Mouse (Mus musculus) cerebellum, adult 9-11 months (tissue): ENCODE data around the gene Eif3g.

Source experiments
- DNase-seq: peaks from one replicate; pipeline ENCODE4 v3.0.0; 2022

Eif3g gene

DNA sequence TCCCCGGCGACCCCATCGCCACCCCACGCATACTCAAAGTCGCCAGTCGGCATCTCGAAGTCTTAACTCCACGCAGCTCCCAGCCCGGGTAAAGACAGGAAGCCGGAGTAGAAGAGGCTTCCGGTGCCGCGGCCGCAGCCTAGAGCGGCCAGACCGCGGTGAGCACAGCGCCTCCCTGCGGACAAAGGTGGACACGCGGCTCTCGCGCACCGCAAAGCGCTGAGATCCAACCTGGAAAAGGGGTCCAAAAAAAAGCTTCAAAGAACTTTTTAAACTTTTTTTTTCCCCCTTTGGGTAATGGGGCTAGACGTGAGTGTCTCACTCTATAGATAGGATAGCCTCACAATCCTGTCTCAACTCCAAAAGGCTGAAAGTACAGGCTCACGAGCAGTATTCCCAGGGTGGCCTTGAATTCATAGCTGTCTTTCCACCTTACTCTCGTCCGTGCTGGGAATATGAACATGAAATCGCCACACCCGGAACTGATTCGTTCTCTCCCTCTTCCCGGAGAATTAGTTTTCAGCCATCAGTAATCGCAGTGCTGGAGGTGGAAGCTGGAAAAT, at the start of gene Eif3g:
Eif3g (minus strand) TSS at position 113 of the 563 bp plus-strand sequence.
- DNase-seq: peak; percentile 82

DNA sequence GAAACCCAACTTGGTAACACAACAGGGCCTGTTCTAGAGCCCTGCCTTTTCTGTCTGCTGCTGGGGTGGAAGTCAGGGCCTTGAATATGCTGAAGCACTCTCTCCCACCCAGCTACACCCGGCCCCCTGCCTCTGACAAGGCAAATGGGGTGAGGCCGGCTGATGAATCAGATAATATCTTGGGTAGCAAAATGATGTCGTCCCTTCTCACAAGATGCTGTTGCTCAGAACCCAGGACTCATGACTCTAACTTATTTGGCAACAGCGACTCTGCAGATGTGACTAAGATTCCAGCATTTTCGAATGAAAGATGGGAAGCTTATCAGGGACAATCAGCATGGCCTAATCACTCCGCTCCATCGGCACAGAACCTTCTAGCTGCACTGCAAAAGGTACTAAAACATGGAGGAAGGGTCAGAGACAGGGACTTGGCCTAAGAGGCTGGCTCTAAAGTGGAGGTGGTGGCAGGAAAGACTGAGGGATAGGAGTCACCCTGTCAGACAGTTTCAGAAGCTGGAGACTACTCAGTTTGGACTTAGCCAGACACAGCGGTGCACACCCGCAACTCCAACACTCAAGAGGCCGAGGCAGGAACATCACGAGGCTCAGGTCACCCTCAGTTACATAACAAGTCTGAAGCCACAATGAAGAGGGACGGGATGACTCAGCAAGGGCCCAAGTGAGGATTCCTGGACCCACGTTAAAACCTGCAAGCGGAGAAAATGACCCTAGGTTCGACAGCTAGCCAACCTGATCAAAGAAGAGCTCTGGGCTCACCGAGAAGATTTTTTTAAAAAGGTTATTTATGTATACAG, 47.9 kb upstream of the Eif3g start:
- no peak for DNase-seq

DNA sequence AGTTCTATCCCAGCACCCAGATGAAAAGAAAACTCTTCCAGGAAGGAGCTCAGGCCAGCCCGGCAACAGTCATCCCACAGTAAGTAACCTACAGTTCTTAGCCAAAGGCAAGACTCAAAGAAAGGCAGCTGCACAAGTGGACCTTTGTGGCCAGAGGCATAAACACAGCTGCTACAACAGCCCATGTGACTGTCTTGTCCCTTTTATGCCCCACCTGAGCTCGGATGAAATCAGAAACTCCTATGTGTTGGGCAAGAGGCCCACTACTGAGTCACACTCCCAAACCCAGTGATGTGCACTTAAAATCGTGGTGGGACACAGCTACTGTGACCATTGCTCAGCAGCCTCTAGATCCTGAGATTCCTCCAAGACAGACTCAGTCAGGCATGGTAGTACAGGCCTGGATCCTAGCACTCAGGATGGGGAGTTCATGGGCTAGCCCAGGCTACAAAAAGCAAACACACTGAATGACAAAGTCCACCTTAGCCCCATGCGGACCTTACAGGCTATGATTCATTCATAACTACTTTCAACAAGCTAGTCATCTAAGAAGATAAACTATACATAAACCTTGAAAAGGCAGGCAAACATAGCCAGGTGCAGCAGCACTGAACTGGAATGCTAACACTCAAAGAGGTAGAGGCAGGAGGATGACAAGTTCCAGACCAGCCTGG, 46.4 kb upstream of the Eif3g start:
- DNase-seq: no peak

DNA sequence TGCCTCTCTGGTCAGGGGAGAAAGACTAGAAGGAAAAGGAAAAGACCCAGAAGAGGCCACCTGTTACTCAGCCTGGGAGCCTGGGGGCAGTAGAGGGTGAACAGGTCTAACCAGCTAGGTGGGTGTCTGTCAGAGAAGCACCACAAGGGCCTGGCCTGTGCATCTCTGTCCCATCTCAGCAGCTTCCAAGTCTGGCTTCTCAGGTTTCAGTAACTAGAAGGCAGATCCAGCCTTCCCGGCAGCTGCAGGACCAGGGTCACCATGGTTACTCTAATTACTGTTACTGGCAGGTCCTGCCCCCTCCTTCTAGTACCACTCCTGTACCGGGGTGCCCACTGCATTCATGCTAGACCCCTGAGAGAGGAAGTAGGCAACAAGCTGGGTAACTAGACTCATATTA, 45.5 kb upstream of the Eif3g start:
- DNase-seq: no peak

DNA sequence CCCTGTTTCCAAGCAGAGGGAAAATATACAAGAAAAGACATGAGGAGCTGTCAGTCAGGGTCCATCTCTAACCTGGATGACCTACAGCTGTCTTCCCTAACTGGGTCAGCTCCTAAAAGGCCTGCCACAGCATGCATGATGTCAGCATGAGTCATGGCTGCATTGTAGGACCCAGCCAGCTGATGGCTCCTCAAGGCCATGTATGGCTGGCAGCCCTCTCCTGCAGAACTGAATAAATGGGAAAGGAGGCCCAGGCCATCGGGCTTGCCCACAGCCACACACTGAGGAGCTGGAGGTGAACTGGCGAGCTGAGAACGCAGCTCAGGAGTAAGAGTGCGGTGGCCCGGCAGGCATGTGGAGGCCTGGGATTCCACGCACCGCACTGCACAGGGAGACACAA, 45.0 kb upstream of the Eif3g start:
- no peak for DNase-seq

DNA sequence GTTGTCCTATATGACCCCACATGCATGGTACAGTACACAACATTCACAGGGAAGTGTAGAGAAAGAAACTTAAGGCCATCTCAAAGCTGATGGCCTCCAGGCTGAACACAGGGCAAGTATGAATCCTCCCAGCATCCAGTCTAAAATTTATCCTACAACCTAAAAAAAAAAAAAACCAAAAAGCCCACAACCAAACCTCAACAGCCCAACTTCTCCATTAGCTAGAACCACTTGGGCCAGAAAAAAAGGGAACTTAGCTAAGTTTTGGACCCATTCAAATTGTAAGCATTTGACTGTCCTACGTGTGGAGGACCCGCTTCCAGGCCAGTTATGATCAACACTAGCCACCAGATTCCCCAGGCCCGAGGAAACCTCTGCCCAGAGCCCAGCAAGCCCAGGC, 24.8 kb upstream of the Eif3g start:
- no peak for DNase-seq

DNA sequence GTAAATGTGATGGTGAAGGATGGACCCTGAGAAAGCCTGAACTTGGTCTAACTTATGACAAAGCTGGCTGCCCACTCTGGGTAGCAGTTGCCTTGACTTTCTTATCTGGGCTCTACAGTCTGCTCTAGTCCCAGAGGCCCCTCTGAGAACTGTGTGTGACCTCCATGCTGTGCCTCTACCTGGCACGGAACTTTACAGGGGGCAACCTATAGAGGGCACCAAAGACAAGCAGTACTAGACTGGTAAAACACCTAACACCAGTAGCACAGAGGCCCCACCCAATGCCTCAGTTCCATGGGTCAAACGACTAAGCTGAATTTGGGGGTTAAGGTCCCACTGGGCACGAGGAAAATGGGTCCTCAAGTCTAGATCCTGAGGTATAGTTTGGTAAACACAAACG, 17.7 kb upstream of the Eif3g start:
- no peak for DNase-seq

DNA sequence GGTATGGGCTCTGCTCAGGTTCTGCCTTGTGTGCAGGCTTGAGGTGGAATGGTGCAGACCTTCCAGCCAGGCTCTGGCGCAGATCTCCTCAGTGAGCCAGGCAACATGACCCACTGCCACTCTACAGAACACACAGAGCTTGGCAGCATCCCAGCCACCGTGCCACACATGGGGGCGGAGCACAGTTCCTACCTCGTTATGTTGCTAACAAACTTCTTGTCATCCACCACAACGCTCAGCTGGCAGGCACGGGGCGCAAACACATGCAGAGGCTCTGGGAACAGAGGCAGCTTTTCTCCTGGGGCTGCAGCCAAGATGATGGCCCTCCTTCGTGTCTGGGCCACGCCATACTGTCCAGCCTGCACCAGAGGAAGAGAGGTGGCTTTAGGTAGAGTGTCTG, 11.5 kb upstream of the Eif3g start:
- no peak for DNase-seq

DNA sequence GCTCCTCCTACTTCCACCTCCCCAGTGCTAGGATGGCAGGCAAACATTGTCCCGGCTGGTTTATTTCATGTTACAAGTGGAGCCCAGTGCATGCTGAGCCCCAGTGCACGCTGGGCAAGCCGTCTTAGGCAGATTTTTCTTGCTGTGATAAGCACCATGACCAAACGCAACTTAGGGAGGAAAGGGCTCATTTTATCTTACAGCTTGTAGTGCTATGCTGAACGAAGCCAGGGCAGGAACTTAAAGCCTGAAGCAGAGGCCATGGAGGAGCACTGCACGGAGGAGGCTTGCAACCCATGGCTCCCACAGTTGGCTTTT, 3.7 kb upstream of the Eif3g start:
- DNase-seq: no peak

DNA sequence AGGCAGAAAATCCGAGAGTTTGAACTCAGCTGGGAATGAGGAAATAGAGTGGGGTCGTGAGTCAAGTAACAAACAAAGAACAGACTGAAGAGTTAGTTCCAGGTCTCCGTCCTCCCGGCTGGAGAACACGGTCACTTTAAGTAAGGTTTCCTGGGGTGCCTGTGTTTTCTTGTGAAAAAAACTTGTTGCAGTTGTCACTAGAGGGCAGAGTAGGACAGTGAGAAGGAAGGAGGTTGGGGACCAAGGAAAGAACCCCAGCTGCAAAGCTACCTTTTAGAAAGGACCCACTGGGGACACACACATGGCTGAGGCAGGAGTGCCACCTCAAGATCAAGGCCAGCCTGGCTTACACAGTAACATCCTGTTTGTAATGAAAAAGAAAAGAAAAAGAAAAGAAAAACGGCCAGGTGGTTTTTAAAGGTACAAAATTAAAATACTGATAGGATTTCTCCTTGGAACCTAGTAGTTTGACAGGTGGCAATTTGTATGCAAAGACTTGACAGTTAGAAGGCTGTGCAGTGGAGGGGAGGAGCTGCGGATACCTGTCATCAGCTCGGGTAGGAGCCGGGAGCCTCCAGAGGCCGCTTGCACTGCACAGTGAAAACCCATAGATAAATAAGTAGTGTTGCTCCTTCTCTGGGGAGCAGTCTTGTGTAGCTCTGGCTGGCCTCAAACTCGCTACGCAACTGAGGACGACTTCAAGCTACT, 3.2 kb upstream of the Eif3g start:
- DNase-seq: no peak

DNA sequence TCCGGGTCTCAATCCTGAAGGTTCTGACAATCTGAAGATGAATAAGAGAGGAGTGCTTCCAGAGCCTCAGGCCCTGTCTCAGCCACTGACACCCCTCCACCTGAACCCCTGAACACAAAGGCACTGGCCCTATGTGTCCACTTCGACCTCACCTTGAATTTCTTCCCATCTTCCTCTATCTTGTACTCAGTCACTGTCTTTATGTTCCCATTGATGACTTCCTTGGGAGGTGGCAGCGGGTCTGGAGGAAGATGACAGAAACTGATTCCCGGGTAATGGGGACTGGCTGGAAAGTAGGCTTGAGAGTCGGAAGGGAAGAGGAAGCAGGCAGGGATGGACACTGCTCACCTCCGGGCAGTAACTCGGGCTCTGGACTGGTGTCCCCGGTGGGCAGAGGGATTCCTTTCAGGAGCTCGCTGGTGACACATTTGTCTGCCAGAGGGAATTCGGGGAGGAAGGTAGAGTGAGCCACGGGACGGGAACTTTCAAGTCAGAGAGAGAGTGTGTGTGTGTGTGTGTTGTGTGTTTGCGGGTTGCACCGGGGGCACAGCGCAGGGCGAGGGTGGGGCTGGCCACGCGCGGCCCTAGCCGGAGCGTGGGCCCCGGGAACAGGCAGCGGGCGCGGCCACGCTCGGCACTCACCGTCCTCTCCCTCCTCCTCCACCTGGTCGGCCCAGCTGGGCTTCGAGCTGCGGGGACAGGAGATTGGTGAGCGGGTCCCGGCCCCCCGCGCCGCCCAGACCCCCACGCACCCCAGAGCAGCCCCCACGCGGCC, 500 bp downstream of the Eif3g start:
- DNase-seq: no peak

DNA sequence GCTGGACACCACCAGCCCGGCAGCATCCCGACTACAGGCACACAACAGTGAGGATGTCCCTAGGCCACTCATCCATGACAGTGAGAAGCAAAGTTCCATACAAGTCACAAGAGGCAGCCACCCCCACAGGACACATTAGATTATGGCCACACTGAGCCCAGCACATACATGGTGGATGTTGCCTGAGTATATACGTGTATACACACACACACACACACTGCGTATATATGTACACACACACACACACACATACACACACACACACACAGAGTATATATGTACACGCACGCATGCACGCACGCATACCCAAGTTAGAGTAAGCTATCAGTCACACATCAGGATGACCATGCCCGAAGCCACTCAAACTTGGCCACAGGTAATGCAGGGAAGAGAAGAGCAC, 3.0 kb downstream of the Eif3g start:
- DNase-seq: no peak

DNA sequence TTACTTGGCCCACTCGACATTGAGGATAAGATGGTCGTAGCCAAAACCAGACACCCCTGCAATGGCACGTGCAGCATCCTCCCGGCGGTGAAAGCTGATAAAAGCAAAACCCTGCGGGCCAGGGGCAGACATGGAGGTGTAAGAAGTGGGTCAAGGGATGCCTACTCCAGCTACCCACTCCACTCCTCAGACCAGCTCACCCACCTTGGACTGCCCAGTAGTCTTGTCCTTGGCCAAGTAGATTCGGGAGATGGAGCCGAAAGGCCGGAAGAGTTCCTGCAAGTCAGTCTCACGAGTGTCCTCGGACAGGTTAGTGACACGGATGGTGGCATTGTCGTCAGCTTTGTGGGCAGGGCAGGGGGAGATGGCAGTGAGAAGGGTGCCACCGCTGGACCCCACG, 3.8 kb downstream of the Eif3g start:
- no peak for DNase-seq

DNA sequence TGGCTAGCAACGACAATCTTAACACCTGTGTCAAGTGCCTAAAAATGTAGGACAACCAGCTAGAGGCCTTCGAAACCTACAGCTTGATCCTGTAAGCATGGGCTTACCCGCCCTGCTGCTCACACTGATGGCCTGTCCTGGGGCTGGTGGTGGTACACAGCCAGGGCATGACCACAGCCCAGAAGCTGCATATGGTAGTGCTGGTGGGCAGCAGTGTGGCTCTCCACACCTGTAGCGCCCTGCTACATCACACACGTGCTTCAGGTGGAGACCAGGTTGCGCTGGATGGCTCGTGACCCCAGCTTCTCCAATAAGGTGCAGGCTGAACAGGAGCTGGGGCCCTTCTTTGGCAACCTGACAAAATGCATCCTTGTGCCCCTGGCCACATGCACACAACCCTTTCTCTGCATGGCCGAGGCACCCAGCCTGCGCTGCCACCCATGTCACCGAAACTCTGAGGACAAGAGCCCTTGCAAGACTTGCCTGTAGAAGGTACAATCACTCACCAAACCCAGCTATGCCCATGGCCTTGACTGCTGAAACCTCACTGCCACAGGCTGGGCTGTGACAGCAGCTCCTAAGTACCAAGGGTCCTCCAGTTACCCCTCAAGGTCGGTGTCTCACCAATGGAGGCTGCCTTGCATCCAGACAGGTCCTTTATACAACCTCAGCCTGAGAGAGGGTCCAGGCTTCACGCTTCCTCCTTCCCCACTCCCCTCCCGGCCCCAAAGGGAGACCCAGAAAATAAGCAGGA, 4.7 kb downstream of the Eif3g start:
- no peak for DNase-seq

DNA sequence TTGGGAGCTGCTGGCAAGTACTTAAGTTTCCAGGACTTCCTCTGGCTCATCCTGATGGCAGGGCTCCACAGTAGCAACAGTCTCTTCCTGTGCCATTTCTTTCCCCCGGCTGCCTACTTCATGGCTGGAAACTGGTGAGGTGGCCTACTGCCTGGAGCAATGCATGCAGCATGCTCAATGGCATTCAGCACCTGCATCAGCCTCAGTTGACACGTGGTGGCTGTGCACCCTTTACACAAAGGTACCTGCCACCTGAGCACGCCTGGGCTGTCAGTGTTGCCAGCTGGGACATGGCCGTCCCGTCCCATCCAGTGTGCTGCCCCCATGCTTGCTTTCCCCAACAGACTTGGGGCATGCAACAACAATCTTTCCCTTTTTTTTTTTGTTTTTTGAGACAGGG, 5.4 kb downstream of the Eif3g start:
- DNase-seq: no peak

DNA sequence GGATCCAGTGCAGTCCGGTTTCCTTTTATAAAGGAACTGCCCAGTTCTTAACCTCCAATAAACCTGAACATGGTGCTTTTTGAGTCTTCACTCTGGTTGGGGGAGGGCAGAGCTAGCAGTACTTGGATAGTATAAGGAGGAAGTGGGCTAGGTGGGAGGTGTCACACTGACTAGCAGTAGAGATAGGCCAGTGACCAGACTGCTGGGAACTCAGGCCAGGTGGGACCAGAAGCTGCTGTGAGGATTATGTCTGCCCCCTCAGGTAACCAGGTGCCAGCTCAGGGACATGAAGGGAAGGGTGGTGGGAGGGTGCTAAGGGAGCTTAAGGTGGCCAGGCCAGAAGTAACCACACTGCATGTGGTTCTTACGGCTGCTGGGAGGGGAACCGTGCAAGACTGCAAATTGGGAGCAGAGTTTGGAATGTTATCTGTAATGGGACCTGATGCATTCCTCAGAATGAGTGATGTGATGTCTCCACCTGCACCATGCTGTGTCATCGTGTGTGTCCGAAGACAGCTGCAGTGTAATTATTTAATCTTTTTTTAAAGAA, 6.2 kb downstream of the Eif3g start:
- peak; percentile 22 for DNase-seq

DNA sequence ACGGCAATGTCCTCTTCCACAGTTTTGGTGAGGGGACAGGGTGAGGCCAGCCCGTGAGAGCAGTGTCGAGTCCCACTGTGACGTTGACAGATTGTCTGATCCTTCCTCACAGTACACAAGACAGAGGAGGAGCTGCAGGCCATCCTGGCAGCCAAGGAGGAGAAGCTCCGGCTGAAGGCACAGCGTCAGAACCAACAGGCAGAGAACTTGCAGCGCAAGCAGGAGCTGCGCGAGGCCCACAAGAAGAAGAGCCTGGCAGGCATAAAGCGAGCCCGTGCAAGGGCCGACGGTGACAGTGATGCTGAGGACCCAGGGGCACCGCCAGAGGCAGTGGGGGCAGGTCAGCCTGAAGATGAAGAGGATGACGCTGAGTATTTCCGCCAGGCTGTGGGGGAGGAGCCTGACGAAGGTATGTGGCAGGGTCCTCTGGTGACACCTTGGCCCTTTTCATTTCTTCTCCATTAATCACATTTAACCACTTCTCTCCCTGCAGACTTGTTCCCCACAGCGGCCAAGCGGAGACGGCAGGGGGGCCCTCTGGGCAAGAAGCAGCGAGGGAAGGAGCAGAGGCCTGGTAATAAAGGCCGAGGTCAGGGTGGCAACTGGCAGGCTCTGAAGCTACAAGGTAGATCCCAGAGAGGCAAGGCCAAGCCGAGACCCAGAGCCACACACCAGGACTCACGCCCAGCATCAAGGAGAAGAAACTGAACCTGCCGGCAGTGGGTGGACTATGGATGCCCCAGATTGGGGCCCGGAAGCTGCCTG, 6.9 kb downstream of the Eif3g start:
- no peak for DNase-seq

DNA sequence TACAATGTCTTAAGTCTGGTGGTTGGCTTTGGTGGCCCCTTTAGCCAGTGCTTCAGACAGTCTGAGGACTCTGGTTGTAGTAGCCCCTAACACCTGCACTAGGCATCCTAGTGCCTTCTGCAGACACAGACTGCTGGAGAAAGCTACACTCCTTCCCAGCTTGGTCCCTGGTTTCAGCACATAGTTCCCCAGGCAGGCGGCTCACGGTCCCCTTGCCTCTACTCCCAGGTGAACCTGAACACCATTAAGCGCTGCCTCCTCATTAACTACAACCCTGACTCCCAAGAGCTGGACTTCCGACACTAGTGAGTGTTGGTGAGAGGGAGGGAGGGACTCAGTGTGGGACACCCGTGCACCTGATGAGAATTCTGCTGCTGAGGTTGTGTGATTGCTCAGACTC, 8.0 kb downstream of the Eif3g start:
- DNase-seq: no peak

DNA sequence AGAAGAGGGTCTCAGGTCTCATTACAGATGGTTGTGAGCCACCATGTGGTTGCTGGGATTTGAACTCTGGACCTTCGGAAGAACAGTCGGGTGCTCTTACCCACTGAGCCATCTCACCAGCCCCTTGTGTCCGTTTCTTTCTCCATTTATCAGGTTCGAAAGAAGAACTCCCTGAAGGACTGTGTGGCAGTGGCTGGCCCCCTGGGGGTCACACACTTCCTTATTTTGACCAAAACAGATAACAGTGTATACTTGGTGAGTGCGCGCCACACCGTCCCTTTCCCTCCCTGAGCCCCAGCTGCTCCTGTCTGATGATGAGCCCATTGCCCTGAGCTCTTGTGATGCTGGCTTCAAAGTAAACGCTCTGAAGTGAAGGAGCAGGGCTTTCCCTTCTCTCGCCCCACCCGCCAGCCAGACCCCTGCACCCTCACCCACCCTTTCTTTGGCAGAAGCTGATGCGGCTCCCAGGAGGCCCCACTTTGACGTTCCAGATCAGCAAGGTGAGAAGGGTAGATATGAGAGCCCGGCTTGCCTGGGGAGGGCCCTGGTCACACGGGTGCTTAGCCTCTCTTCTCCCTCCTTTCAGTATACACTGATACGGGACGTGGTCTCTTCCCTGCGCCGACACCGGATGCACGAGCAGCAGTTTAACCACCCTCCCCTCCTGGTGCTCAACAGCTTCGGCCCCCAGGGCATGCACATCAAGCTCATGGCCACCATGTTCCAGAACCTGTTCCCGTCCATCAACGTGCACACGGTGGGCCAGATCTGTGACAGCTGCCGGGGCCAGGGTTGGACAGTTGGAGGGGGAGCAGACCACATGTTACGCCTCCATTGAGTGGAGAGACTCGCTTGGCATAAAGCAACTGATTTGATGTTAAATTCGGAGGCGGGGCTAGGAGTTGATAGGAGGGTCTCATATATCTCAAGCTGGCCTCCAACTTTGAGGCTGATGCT, 9.0 kb downstream of the Eif3g start:
- peak; percentile 60 for DNase-seq

DNA sequence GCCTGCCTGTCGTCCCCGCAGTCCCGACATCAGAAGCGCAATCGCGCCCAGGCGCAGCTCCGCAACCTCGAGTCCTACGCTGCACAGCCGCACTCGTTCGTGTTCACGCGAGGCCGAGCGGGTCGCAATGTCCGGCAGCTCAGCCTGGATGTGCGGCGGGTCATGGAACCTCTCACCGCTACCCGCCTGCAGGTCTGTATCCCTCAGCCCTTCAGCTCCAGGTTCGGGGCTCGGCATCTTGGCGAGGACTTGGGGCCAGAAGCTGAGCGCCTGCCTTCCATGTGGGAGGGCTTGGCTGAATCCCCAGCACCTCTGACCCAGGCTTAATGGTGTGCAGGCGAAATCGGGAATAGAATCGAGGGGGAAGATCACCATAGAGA, 10.0 kb downstream of the Eif3g start:
- DNase-seq: no peak
